Mouse (Mus musculus): ENCODE data around the gene Apoe. TPM values are rescaled to one million over a fixed set of nuclear protein-coding genes. Genes with fewer than 3 reads are reported as not detected.

Apoe gene
- polyA plus RNA-seq, 1 experiment from 2014 or later = 470 TPM

DNA sequence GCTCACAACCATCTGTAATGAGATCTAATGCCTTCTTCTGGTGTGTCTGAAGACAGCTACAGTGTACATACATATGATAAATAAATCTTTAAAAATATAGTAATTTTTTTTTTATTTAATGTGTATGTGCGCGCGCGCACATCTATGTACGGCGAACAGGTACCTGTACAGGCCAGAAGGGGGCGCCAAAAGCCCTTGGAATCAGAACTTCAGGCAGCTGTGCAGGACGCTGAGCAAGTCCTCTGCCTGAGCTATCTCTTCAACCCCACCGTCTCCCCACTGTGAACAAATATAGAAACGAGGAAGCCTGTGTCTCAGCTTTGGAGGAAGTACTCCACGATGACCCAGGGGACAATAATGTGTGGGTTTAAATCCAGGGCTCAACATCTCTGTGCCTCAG is 41.3 kb upstream of the Apoe start:
- Histone ChIP-seq H3K27ac (ENCODE audit: low read length) (no peak overlapping the region), H3K9ac (ENCODE audit: low read length) (no peak overlapping the region), H3K4me2 (ENCODE audit: low read depth, low read length) (no peak overlapping the region), H3K27me3 (ENCODE audit: control insufficient read depth, insufficient read depth, low read depth, low read length) (no peaks in the 10 kb centered on the region), H3K4me1 (replicated peaks; ENCODE audit: control insufficient read depth, insufficient read depth, low read length) (peaks cover 25% of the 10 kb centered on the region), H3K36me3 (ENCODE audit: control insufficient read depth, insufficient read depth, low read length) (peaks cover 28% of the 10 kb centered on the region), H3K9me3 (ENCODE audit: control insufficient read depth, low read length) (no peaks in the 10 kb centered on the region), H3K4me3 (ENCODE audit: low read length) (no peak overlapping the region)
- 85% methylated on average over 11 of the region's 11 CpGs for WGBS
- ATAC-seq (ENCODE audit: low read depth) = no peak

- no peak for ATAC-seq (ENCODE audit: low read depth)
- WGBS = 85% methylated on average over 3 of the region's 3 CpGs
- H3K36me3 ChIP-seq (ENCODE audit: control insufficient read depth, insufficient read depth, low read length) = peaks cover 37% of the 10 kb centered on the region
Observed at GRCm38 (mm10) chr7:19738771-19739170, 39.8 kb upstream of the Apoe start.

DNA sequence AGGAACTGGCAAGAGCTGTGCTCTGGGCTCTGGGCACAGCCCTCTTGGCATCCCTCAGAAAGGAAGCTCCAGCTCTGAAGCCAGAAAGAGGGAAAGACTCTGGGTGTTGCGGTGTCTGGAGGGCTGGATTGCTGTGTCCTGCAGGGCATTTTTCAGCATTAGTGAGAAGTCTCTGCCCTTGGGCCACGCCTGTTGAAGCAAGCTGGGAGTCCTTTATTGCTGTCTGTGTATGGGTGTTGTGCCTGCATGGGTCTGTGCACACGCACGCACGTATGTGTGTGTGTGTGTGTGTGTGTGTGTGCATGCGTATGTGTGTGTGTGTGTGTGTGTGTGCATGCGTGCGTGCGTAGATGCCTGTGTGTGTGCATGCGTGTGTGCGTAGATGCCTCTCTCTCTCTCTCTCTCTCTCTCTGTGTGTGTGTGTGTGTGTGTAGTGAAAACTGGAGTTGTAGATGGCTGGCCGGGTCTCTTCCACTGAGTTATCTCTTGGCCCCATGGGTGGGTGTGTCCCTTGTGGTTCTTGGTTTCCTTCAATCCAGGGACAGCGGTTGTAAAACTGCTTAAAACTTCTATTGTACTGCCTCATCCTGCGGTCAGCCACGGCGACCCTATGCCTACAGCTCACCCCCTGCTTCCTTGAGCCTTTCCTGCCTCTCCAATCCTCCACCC is 37.5 kb upstream of the Apoe start:
- ATAC-seq (ENCODE audit: low read depth) = no peak
- peaks cover 50% of the 10 kb centered on the region for H3K36me3 ChIP-seq (ENCODE audit: control insufficient read depth, insufficient read depth, low read length)
- H3K9me3 ChIP-seq (ENCODE audit: control insufficient read depth, low read length) = no peaks in the 10 kb centered on the region
- H3K27me3 ChIP-seq (ENCODE audit: control insufficient read depth, insufficient read depth, low read depth, low read length) = no peaks in the 10 kb centered on the region
- H3K4me2 ChIP-seq (ENCODE audit: low read depth, low read length) = no peak overlapping the region
- no peak overlapping the region for H3K4me3 ChIP-seq (ENCODE audit: low read length)
- no peak overlapping the region for H3K9ac ChIP-seq (ENCODE audit: low read length)
- peaks cover 6% of the 10 kb centered on the region for H3K4me1 ChIP-seq (replicated peaks; ENCODE audit: control insufficient read depth, insufficient read depth, low read length)
- 87% methylated on average over 16 of the region's 16 CpGs for WGBS
- no peak overlapping the region for H3K27ac ChIP-seq (ENCODE audit: low read length)

More at GRCm38 (mm10) chr7:19738771-19739170, 39.8 kb upstream of the Apoe start:
- no peaks in the 10 kb centered on the region for H3K27me3 ChIP-seq (ENCODE audit: control insufficient read depth, insufficient read depth, low read depth, low read length)
- no peaks in the 10 kb centered on the region for H3K9me3 ChIP-seq (ENCODE audit: control insufficient read depth, low read length)
- no peak overlapping the region for H3K27ac ChIP-seq (ENCODE audit: low read length)
- H3K4me3 ChIP-seq (ENCODE audit: low read length) = no peak overlapping the region
- H3K4me1 ChIP-seq (replicated peaks; ENCODE audit: control insufficient read depth, insufficient read depth, low read length) = peaks cover 18% of the 10 kb centered on the region
- no peak overlapping the region for H3K9ac ChIP-seq (ENCODE audit: low read length)
- no peak overlapping the region for H3K4me2 ChIP-seq (ENCODE audit: low read depth, low read length)

DNA sequence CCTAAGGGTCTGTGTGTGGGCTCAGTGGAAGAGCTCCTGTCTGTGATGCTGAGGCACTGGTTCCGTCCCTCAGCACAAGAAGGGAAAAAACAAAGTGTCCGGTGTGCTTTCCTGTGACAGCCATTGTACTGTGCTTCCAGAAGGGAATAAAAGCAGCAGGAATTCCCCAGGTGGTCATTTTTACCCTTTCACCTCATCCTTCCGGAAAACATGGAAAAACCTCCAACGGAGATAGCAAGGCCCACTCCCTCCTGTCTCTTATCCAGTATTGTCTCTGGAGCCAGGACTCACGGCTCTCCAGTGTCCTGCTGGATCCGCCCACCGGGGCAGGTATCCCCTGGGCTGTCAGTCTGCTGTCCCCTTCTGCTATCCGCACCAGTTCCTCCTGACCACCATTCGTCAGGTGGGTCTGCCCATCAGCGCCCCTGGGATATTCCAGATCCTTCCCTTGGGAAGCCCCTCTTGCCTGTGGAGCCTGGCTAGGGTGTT is 35.2 kb upstream of the Apoe start:
- H3K27me3 ChIP-seq (ENCODE audit: control insufficient read depth, insufficient read depth, low read depth, low read length) = no peaks in the 10 kb centered on the region
- H3K4me3 ChIP-seq (ENCODE audit: low read length) = no peak overlapping the region
- H3K27ac ChIP-seq (ENCODE audit: low read length) = no peak overlapping the region
- H3K9me3 ChIP-seq (ENCODE audit: control insufficient read depth, low read length) = no peaks in the 10 kb centered on the region
- H3K4me2 ChIP-seq (ENCODE audit: low read depth, low read length) = no peak overlapping the region
- H3K9ac ChIP-seq (ENCODE audit: low read length) = no peak overlapping the region
- peaks cover 62% of the 10 kb centered on the region for H3K36me3 ChIP-seq (ENCODE audit: control insufficient read depth, insufficient read depth, low read length)
- no peaks in the 10 kb centered on the region for H3K4me1 ChIP-seq (replicated peaks; ENCODE audit: control insufficient read depth, insufficient read depth, low read length)
- WGBS = 77% methylated on average over 10 of the region's 10 CpGs
- ATAC-seq (ENCODE audit: low read depth) = no peak

- Histone ChIP-seq H3K4me2 (ENCODE audit: low read depth, low read length) (no peak overlapping the region), H3K9me3 (ENCODE audit: control insufficient read depth, low read length) (peaks cover 4% of the 10 kb centered on the region; the same call in 1 of the 2 replicates), H3K4me3 (ENCODE audit: low read length) (no peak overlapping the region), H3K36me3 (ENCODE audit: control insufficient read depth, insufficient read depth, low read length) (peaks cover 70% of the 10 kb centered on the region), H3K27ac (ENCODE audit: low read length) (no peak overlapping the region), H3K27me3 (ENCODE audit: control insufficient read depth, insufficient read depth, low read depth, low read length) (no peaks in the 10 kb centered on the region), H3K4me1 (replicated peaks; ENCODE audit: control insufficient read depth, insufficient read depth, low read length) (no peaks in the 10 kb centered on the region; the same call in 1 of the 2 replicates), H3K9ac (ENCODE audit: low read length) (no peak overlapping the region)
- no peak for ATAC-seq (ENCODE audit: low read depth)
- WGBS = 89% methylated on average over 4 of the region's 4 CpGs
Observed at GRCm38 (mm10) chr7:19726541-19726940, 27.6 kb upstream of the Apoe start.

- H3K36me3 ChIP-seq (ENCODE audit: control insufficient read depth, insufficient read depth, low read length) = peaks cover 69% of the 10 kb centered on the region
- WGBS = 86% methylated on average over 12 of the region's 12 CpGs
- ATAC-seq (ENCODE audit: low read depth) = peak; percentile 36; the same call in 1 of the 2 replicates
Observed at GRCm38 (mm10) chr7:19724167-19724566, 25.2 kb upstream of the Apoe start.

DNA sequence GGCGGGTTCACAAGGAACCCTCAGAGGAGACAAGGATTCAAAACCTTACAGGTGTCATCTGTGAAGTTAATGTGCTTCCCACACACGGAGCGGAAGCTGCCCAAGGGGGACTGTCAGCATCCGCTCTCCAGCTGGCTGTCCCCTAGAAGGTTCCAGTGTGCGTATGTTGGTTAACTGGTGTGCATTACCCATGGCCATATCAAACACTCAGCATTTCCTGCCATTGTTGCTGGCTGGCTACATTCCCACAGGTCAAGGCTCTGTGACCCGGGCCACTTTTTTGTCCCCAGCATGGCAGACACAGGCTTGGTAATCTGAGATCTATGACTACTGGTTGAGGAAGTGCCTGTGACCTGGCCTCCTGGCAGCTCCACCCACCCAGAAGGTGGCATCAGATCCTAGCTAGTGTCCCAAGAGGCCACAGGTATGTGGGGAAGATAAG is 23.8 kb upstream of the Apoe start:
- 83% methylated on average over 6 of the region's 6 CpGs for WGBS
- no peaks in the 10 kb centered on the region; the same call in 1 of the 2 replicates for H3K4me1 ChIP-seq (replicated peaks; ENCODE audit: control insufficient read depth, insufficient read depth, low read length)
- H3K9ac ChIP-seq (ENCODE audit: low read length) = no peak overlapping the region
- no peak overlapping the region for H3K4me3 ChIP-seq (ENCODE audit: low read length)
- peaks cover 63% of the 10 kb centered on the region for H3K36me3 ChIP-seq (ENCODE audit: control insufficient read depth, insufficient read depth, low read length)
- H3K27me3 ChIP-seq (ENCODE audit: control insufficient read depth, insufficient read depth, low read depth, low read length) = no peaks in the 10 kb centered on the region
- H3K4me2 ChIP-seq (ENCODE audit: low read depth, low read length) = no peak overlapping the region
- H3K9me3 ChIP-seq (ENCODE audit: control insufficient read depth, low read length) = peaks cover 12% of the 10 kb centered on the region; the same call in 1 of the 2 replicates
- peak; percentile 57 for ATAC-seq (ENCODE audit: low read depth)
- H3K27ac ChIP-seq (ENCODE audit: low read length) = peak overlapping the region; percentile 54; the same call in 1 of the 2 replicates

More at GRCm38 (mm10) chr7:19724167-19724566, 25.2 kb upstream of the Apoe start:
- no peaks in the 10 kb centered on the region for H3K27me3 ChIP-seq (ENCODE audit: control insufficient read depth, insufficient read depth, low read depth, low read length)
- H3K27ac ChIP-seq (ENCODE audit: low read length) = 0 out of 2 replicates have a peak overlapping the region, but pooled peaks have one; percentile 9
- H3K4me1 ChIP-seq (replicated peaks; ENCODE audit: control insufficient read depth, insufficient read depth, low read length) = no peaks in the 10 kb centered on the region; the same call in 1 of the 2 replicates
- peaks cover 12% of the 10 kb centered on the region; the same call in 1 of the 2 replicates for H3K9me3 ChIP-seq (ENCODE audit: control insufficient read depth, low read length)
- no peak overlapping the region for H3K4me3 ChIP-seq (ENCODE audit: low read length)
- no peak overlapping the region for H3K4me2 ChIP-seq (ENCODE audit: low read depth, low read length)
- H3K9ac ChIP-seq (ENCODE audit: low read length) = no peak overlapping the region

DNA sequence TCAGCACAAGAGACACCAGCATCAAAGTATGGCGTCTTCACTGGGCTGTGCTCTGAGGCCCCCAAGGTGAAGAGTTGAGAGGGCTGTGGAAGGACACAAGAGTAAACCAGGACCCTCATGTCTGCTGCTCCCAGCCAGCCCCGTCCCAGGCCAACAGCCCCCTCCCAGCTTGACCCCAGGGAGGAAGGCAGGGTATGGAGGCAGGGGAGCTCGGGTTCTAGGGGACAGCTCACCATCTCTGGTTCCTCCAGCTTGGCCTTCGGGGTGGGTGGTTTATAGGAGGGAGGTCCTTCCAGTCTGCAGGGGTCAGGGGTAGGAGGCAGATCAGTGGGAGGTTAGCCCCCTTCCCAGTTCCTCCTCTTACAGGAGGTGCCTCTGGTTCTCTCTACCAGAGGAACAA is 20.2 kb upstream of the Apoe start:
- Histone ChIP-seq H3K4me1 (replicated peaks; ENCODE audit: control insufficient read depth, insufficient read depth, low read length) (peaks cover 12% of the 10 kb centered on the region), H3K9ac (ENCODE audit: low read length) (no peak overlapping the region), H3K27ac (ENCODE audit: low read length) (no peak overlapping the region), H3K9me3 (ENCODE audit: control insufficient read depth, low read length) (peaks cover 12% of the 10 kb centered on the region; the same call in 1 of the 2 replicates), H3K27me3 (ENCODE audit: control insufficient read depth, insufficient read depth, low read depth, low read length) (no peaks in the 10 kb centered on the region), H3K36me3 (ENCODE audit: control insufficient read depth, insufficient read depth, low read length) (peaks cover 39% of the 10 kb centered on the region), H3K4me2 (ENCODE audit: low read depth, low read length) (no peak overlapping the region), H3K4me3 (ENCODE audit: low read length) (no peak overlapping the region)
- ATAC-seq (ENCODE audit: low read depth) = no peak
- WGBS = 94% methylated on average over 4 of the region's 4 CpGs

- peaks cover 12% of the 10 kb centered on the region; the same call in 1 of the 2 replicates for H3K9me3 ChIP-seq (ENCODE audit: control insufficient read depth, low read length)
- H3K4me1 ChIP-seq (replicated peaks; ENCODE audit: control insufficient read depth, insufficient read depth, low read length) = peaks cover 16% of the 10 kb centered on the region
- no peaks in the 10 kb centered on the region for H3K27me3 ChIP-seq (ENCODE audit: control insufficient read depth, insufficient read depth, low read depth, low read length)
- no peak overlapping the region for H3K4me2 ChIP-seq (ENCODE audit: low read depth, low read length)
- 92% methylated on average over 5 of the region's 5 CpGs for WGBS
- H3K4me3 ChIP-seq (ENCODE audit: low read length) = no peak overlapping the region
- no peak overlapping the region for H3K27ac ChIP-seq (ENCODE audit: low read length)
- peaks cover 36% of the 10 kb centered on the region for H3K36me3 ChIP-seq (ENCODE audit: control insufficient read depth, insufficient read depth, low read length)
- no peak overlapping the region for H3K9ac ChIP-seq (ENCODE audit: low read length)
- no peak for ATAC-seq (ENCODE audit: low read depth)
Observed at GRCm38 (mm10) chr7:19718297-19718952, 19.4 kb upstream of the Apoe start.
